Mouse (Mus musculus) left cerebral cortex, postnatal 14 days (tissue): ENCODE measurements at regions not wholly inside any gene's neighbourhood (a gene's known extent, or its start where the extent isn't known, plus 50 kb on each side); places are given as distances from the start of the nearest gene placed in this dataset.

Source experiments
- DNase-seq, 2 experiments: peaks; one replicate each; pipeline ENCODE4 v3.0.0; 2021 to 2022; ENCODE audit warnings: low spot score in 2 of 2, mixed read lengths in 1 of 2
- intact Hi-C: fragments of 180-260 bp; cut with DNase I; formaldehyde crosslinking; loops from one replicate; pipeline ENCODE4 v1.15.1; 2025

DNA sequence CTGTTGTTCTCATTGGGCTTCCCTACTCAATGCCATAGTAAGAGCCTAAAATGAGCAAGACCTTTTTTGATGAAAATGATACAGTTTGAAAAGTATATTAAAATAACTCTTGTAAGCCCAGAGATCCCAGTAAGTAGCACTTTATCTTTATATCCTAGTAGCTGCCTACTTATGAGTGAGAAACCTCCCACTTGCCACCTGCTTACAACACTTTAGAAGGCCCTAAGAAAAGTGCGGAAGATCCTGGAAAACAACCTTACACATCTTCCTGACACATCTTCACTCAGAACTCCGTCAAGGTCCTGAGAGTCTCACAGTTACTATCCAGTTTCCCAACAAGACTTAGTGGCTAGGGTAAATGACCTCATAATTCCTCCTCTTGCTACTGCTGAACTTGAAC, 759.0 kb upstream of the Ptprd start:
- intact Hi-C loops, result no loop called here

DNA sequence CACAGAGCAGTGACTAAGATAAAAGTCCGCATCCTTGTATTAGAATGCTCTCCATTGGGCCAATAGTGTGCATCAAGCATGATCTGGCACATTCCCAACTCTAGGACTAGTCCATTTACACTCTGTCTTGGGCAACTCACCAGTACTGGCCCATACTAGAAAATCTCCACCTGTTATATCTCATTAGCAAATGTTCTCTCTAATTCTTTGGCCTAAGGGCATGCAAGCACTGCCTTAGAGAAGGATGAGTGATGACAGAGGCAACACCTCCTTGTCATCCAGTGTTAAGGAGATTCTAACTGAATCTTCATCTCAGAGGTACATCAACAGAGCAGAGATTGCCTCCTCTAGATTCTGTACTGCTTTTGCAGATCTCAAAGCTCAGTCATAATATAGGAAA, 731.8 kb upstream of the Ptprd start:
- no peak for DNase-seq
- intact Hi-C loops, result no loop called here

More for the DNA sequence above, 759.0 kb upstream of the Ptprd start:
- peak in 1 of 2 experiments; percentile 1 for DNase-seq

DNA sequence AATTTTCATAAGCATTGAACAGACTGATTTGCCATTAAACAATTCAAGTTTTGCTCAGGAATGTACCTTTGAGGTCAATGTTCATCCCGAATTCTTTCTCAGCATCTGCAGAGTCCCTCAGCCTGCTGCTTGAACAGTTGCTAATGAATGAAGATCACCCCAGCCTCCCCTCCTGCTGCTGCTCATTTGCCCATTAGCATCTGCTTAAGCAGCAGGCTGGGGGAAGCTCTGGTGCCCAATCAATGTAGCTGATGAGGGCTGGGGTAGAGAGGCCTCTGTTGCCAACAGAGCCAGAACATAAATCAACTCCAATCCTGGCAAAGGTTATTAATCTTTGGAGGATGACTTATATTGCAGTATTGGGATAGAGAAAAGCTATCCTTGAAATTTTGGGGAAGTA, 715.4 kb upstream of the Ptprd start:
- DNase-seq, result no peak
- intact Hi-C loops, result no loop called here

GRCm38 (mm10) chr4:78924086-78924485, 712.3 kb upstream of the Ptprd start:
- no peak for DNase-seq
- intact Hi-C loops, result no loop called here
